Mouse (Mus musculus) kidney, postnatal 4 days (tissue): Measurements from ENCODE around the gene Tldc2.
A peak's percentile ranks its signal among the peaks of the same experiment; 100 is the strongest.

Experiments
- DNase-seq, 2 experiments: peaks; one replicate each; pipeline ENCODE4 v3.0.0; 2021; ENCODE audit warnings: mixed read lengths in 2 of 2

The Tldc2 gene

GRCm38 (mm10) chr2:157078793-157079700 lies 7.8 kb upstream of the Tldc2 start, which contains the start of gene Soga1:
Gene Soga1 (minus strand): TSS chr2:157079254.
- peak; percentile 87 to 92 for DNase-seq

GRCm38 (mm10) chr2:157079701-157080180 lies 7.1 kb upstream of the Tldc2 start:
- no peak for DNase-seq

- no peak for DNase-seq
Observed at GRCm38 (mm10) chr2:157081331-157081730, 5.5 kb upstream of the Tldc2 start.

- no peak for DNase-seq
Observed at GRCm38 (mm10) chr2:157081960-157082359, 4.9 kb upstream of the Tldc2 start.

- DNase-seq = no peak
Observed at GRCm38 (mm10) chr2:157084831-157085585, 1.8 kb upstream of the Tldc2 start.

GRCm38 (mm10) chr2:157087536-157088317 lies 872 bp downstream of the Tldc2 start:
- DNase-seq = no peak

- DNase-seq = peak; percentile 68 to 75
Observed at GRCm38 (mm10) chr2:157092024-157092423, 5.2 kb downstream of the Tldc2 start.

- DNase-seq = peak; percentile 87
Observed at GRCm38 (mm10) chr2:157095005-157095755, 8.3 kb downstream of the Tldc2 start.

GRCm38 (mm10) chr2:157099532-157100318 lies 12.9 kb downstream of the Tldc2 start:
- no peak for DNase-seq

GRCm38 (mm10) chr2:157100319-157100605 lies 13.4 kb downstream of the Tldc2 start:
- DNase-seq = peak in 1 of 2 experiments; percentile 50

GRCm38 (mm10) chr2:157101650-157102049 lies 14.8 kb downstream of the Tldc2 start:
- DNase-seq = no peak

- DNase-seq = no peak
Observed at GRCm38 (mm10) chr2:157102256-157102655, 15.4 kb downstream of the Tldc2 start.

GRCm38 (mm10) chr2:157104454-157104853 lies 17.6 kb downstream of the Tldc2 start:
- DNase-seq = peak in 1 of 2 experiments; percentile 51

- no peak for DNase-seq
Observed at GRCm38 (mm10) chr2:157108236-157108635, 21.4 kb downstream of the Tldc2 start.

GRCm38 (mm10) chr2:157116964-157117363 lies 30.1 kb downstream of the Tldc2 start:
- no peak for DNase-seq

GRCm38 (mm10) chr2:157118556-157118955 lies 31.7 kb downstream of the Tldc2 start:
- DNase-seq = no peak

- DNase-seq = no peak
Observed at GRCm38 (mm10) chr2:157119075-157119474, 32.2 kb downstream of the Tldc2 start.

- no peak for DNase-seq
Observed at GRCm38 (mm10) chr2:157121766-157122165, 34.9 kb downstream of the Tldc2 start.

- no peak for DNase-seq
Observed at GRCm38 (mm10) chr2:157125246-157125645, 38.4 kb downstream of the Tldc2 start.

- DNase-seq = no peak
Observed at GRCm38 (mm10) chr2:157127370-157127769, 40.5 kb downstream of the Tldc2 start.

GRCm38 (mm10) chr2:157128072-157128471 lies 41.2 kb downstream of the Tldc2 start:
- peak; percentile 40 to 44 for DNase-seq
